Mouse (Mus musculus): ENCODE results near the gene Lmbrd2. TPM values are rescaled to one million over a fixed set of nuclear protein-coding genes. Genes with fewer than 3 reads are reported as not detected.

Lmbrd2 gene
- polyA plus RNA-seq, 1 experiment from 2014 or later = 3.1 TPM

- Histone ChIP-seq H3K27me3 (ENCODE audit: insufficient read depth, low read length) (no peaks in the 10 kb centered on the region), H3K27ac (ENCODE audit: low read length) (no peak overlapping the region), H3K4me1 (ENCODE audit: insufficient read depth, low read length) (no peaks in the 10 kb centered on the region), H3K4me2 (replicated peaks; ENCODE audit: low read depth, low read length) (no peak overlapping the region), H3K9ac (replicated peaks; ENCODE audit: low read length) (no peak overlapping the region), H3K36me3 (ENCODE audit: insufficient read depth, low read length) (peaks cover 52% of the 10 kb centered on the region), H3K9me3 (ENCODE audit: low read length) (no peaks in the 10 kb centered on the region), H3K4me3 (ENCODE audit: low read length) (no peak overlapping the region)
- ATAC-seq (ENCODE audit: low FRiP score, low TSS enrichment) = no peak
- 68% methylated on average over 9 of the region's 9 CpGs for WGBS
These were observed 26.8 kb upstream of the Lmbrd2 start for GRCm38 (mm10) chr15:9113556-9113955.

- no peak for ATAC-seq (ENCODE audit: low FRiP score, low TSS enrichment)
- Histone ChIP-seq H3K27ac (ENCODE audit: low read length) (no peak overlapping the region), H3K9me3 (ENCODE audit: low read length) (no peaks in the 10 kb centered on the region), H3K4me2 (replicated peaks; ENCODE audit: low read depth, low read length) (no peak overlapping the region), H3K4me1 (ENCODE audit: insufficient read depth, low read length) (no peaks in the 10 kb centered on the region), H3K36me3 (ENCODE audit: insufficient read depth, low read length) (peaks cover 56% of the 10 kb centered on the region), H3K27me3 (ENCODE audit: insufficient read depth, low read length) (no peaks in the 10 kb centered on the region), H3K4me3 (ENCODE audit: low read length) (no peak overlapping the region), H3K9ac (replicated peaks; ENCODE audit: low read length) (no peak overlapping the region)
- 86% methylated on average over 4 of the region's 4 CpGs for WGBS
These were observed 26.2 kb upstream of the Lmbrd2 start for GRCm38 (mm10) chr15:9114131-9114530.

- Histone ChIP-seq H3K9ac (replicated peaks; ENCODE audit: low read length) (no peak overlapping the region), H3K4me2 (replicated peaks; ENCODE audit: low read depth, low read length) (no peak overlapping the region), H3K4me1 (ENCODE audit: insufficient read depth, low read length) (no peaks in the 10 kb centered on the region), H3K27ac (ENCODE audit: low read length) (no peak overlapping the region), H3K9me3 (ENCODE audit: low read length) (no peaks in the 10 kb centered on the region), H3K36me3 (ENCODE audit: insufficient read depth, low read length) (peaks cover 57% of the 10 kb centered on the region), H3K4me3 (ENCODE audit: low read length) (no peak overlapping the region), H3K27me3 (ENCODE audit: insufficient read depth, low read length) (no peaks in the 10 kb centered on the region)
- ATAC-seq (ENCODE audit: low FRiP score, low TSS enrichment) = no peak
- WGBS = 70% methylated on average over 5 of the region's 5 CpGs
These were observed 25.8 kb upstream of the Lmbrd2 start for GRCm38 (mm10) chr15:9114599-9114998.

- WGBS = 89% methylated on average over 4 of the region's 4 CpGs
- Histone ChIP-seq H3K27ac (ENCODE audit: low read length) (no peak overlapping the region), H3K36me3 (ENCODE audit: insufficient read depth, low read length) (peaks cover 68% of the 10 kb centered on the region), H3K4me2 (replicated peaks; ENCODE audit: low read depth, low read length) (no peak overlapping the region), H3K27me3 (ENCODE audit: insufficient read depth, low read length) (no peaks in the 10 kb centered on the region), H3K4me3 (ENCODE audit: low read length) (no peak overlapping the region), H3K4me1 (ENCODE audit: insufficient read depth, low read length) (no peaks in the 10 kb centered on the region), H3K9me3 (ENCODE audit: low read length) (no peaks in the 10 kb centered on the region), H3K9ac (replicated peaks; ENCODE audit: low read length) (no peak overlapping the region)
- ATAC-seq (ENCODE audit: low FRiP score, low TSS enrichment) = no peak
These were observed 21.5 kb upstream of the Lmbrd2 start for GRCm38 (mm10) chr15:9118852-9119251.

GRCm38 (mm10) chr15:9120081-9120480 lies 20.3 kb upstream of the Lmbrd2 start:
- no peak overlapping the region for H3K4me3 ChIP-seq (ENCODE audit: low read length)
- peaks cover 71% of the 10 kb centered on the region for H3K36me3 ChIP-seq (ENCODE audit: insufficient read depth, low read length)
- no peak overlapping the region for H3K9ac ChIP-seq (replicated peaks; ENCODE audit: low read length)
- no peak for ATAC-seq (ENCODE audit: low FRiP score, low TSS enrichment)
- no peak overlapping the region for H3K4me2 ChIP-seq (replicated peaks; ENCODE audit: low read depth, low read length)
- H3K9me3 ChIP-seq (ENCODE audit: low read length) = no peaks in the 10 kb centered on the region
- H3K27me3 ChIP-seq (ENCODE audit: insufficient read depth, low read length) = no peaks in the 10 kb centered on the region
- no peaks in the 10 kb centered on the region for H3K4me1 ChIP-seq (ENCODE audit: insufficient read depth, low read length)
- 92% methylated on average over 2 of the region's 2 CpGs for WGBS
- H3K27ac ChIP-seq (ENCODE audit: low read length) = no peak overlapping the region

- no peak overlapping the region for H3K9ac ChIP-seq (replicated peaks; ENCODE audit: low read length)
- H3K27me3 ChIP-seq (ENCODE audit: insufficient read depth, low read length) = no peaks in the 10 kb centered on the region
- H3K9me3 ChIP-seq (ENCODE audit: low read length) = no peaks in the 10 kb centered on the region
- H3K36me3 ChIP-seq (ENCODE audit: insufficient read depth, low read length) = peaks cover 49% of the 10 kb centered on the region
- H3K4me3 ChIP-seq (ENCODE audit: low read length) = no peak overlapping the region
- WGBS = 88% methylated on average over 4 of the region's 4 CpGs
- no peaks in the 10 kb centered on the region for H3K4me1 ChIP-seq (ENCODE audit: insufficient read depth, low read length)
- no peak overlapping the region for H3K4me2 ChIP-seq (replicated peaks; ENCODE audit: low read depth, low read length)
- no peak for ATAC-seq (ENCODE audit: low FRiP score, low TSS enrichment)
- H3K27ac ChIP-seq (ENCODE audit: low read length) = no peak overlapping the region
These were observed 17.4 kb upstream of the Lmbrd2 start for GRCm38 (mm10) chr15:9122989-9123388.

- no peak overlapping the region for H3K27ac ChIP-seq (ENCODE audit: low read length)
- ATAC-seq (ENCODE audit: low FRiP score, low TSS enrichment) = no peak
- H3K4me2 ChIP-seq (replicated peaks; ENCODE audit: low read depth, low read length) = no peak overlapping the region
- H3K9me3 ChIP-seq (ENCODE audit: low read length) = no peaks in the 10 kb centered on the region
- no peaks in the 10 kb centered on the region for H3K4me1 ChIP-seq (ENCODE audit: insufficient read depth, low read length)
- no peaks in the 10 kb centered on the region for H3K27me3 ChIP-seq (ENCODE audit: insufficient read depth, low read length)
- 92% methylated on average over 21 of the region's 21 CpGs for WGBS
- H3K36me3 ChIP-seq (ENCODE audit: insufficient read depth, low read length) = peaks cover 54% of the 10 kb centered on the region
- no peak overlapping the region for H3K4me3 ChIP-seq (ENCODE audit: low read length)
- H3K9ac ChIP-seq (replicated peaks; ENCODE audit: low read length) = no peak overlapping the region
These were observed 15.5 kb upstream of the Lmbrd2 start for GRCm38 (mm10) chr15:9124856-9125255.

GRCm38 (mm10) chr15:9127051-9127791 lies 13.1 kb upstream of the Lmbrd2 start:
- no peak for ATAC-seq (ENCODE audit: low FRiP score, low TSS enrichment)

GRCm38 (mm10) chr15:9130772-9131498 lies 9.4 kb upstream of the Lmbrd2 start:
- ATAC-seq (ENCODE audit: low FRiP score, low TSS enrichment) = no peak
- H3K9me3 ChIP-seq (ENCODE audit: low read length) = no peaks in the 10 kb centered on the region
- peaks cover 39% of the 10 kb centered on the region for H3K36me3 ChIP-seq (ENCODE audit: insufficient read depth, low read length)
- H3K27ac ChIP-seq (ENCODE audit: low read length) = no peak overlapping the region
- peaks cover 3% of the 10 kb centered on the region; the same call in 1 of the 2 replicates for H3K4me1 ChIP-seq (ENCODE audit: insufficient read depth, low read length)
- H3K9ac ChIP-seq (replicated peaks; ENCODE audit: low read length) = no peak overlapping the region
- 77% methylated on average over 9 of the region's 9 CpGs for WGBS
- no peaks in the 10 kb centered on the region for H3K27me3 ChIP-seq (ENCODE audit: insufficient read depth, low read length)
- H3K4me3 ChIP-seq (ENCODE audit: low read length) = no peak overlapping the region
- H3K4me2 ChIP-seq (replicated peaks; ENCODE audit: low read depth, low read length) = no peak overlapping the region

More at GRCm38 (mm10) chr15:9127051-9127791, 13.1 kb upstream of the Lmbrd2 start:
- Histone ChIP-seq H3K9me3 (ENCODE audit: low read length) (no peaks in the 10 kb centered on the region), H3K27ac (ENCODE audit: low read length) (no peak overlapping the region), H3K4me2 (replicated peaks; ENCODE audit: low read depth, low read length) (no peak overlapping the region), H3K9ac (replicated peaks; ENCODE audit: low read length) (no peak overlapping the region), H3K4me3 (ENCODE audit: low read length) (no peak overlapping the region), H3K27me3 (ENCODE audit: insufficient read depth, low read length) (no peaks in the 10 kb centered on the region), H3K4me1 (ENCODE audit: insufficient read depth, low read length) (no peaks in the 10 kb centered on the region), H3K36me3 (ENCODE audit: insufficient read depth, low read length) (peaks cover 50% of the 10 kb centered on the region)
- WGBS = 91% methylated on average over 7 of the region's 7 CpGs

GRCm38 (mm10) chr15:9131499-9131888 lies 8.9 kb upstream of the Lmbrd2 start:
- Histone ChIP-seq H3K27ac (ENCODE audit: low read length) (no peak overlapping the region), H3K4me2 (replicated peaks; ENCODE audit: low read depth, low read length) (no peak overlapping the region), H3K36me3 (ENCODE audit: insufficient read depth, low read length) (peaks cover 45% of the 10 kb centered on the region), H3K4me1 (ENCODE audit: insufficient read depth, low read length) (peaks cover 3% of the 10 kb centered on the region; the same call in 1 of the 2 replicates), H3K9ac (replicated peaks; ENCODE audit: low read length) (no peak overlapping the region), H3K9me3 (ENCODE audit: low read length) (no peaks in the 10 kb centered on the region), H3K4me3 (ENCODE audit: low read length) (no peak overlapping the region), H3K27me3 (ENCODE audit: insufficient read depth, low read length) (no peaks in the 10 kb centered on the region)
- 0 out of 2 replicates have a peak, but pooled peaks have one; percentile 13 for ATAC-seq (ENCODE audit: low FRiP score, low TSS enrichment)
- 69% methylated on average over 4 of the region's 4 CpGs for WGBS
